Mouse (Mus musculus) heart, embryonic 15.5 days (tissue): ENCODE measurements around the gene Gm6268. TPM values are rescaled to one million over a fixed set of nuclear protein-coding genes. Genes with fewer than 3 reads are reported as not detected.

Source experiments
- microRNA-seq: library from miRNA; unstranded; fragments of <30 nt; microRNA quantifications from one replicate; pipeline ENCODE4, GENCODE M21; 2016
- polyA plus RNA-seq: library from polyadenylated mRNA; unstranded; fragments of >200 nt; fragmentation: Nextera tagmentation; extraction: Ambion mirVana; gene quantifications from 2 replicates; pipeline ENCODE4 v1.2.1, GENCODE M21; 2015

Gm6268 gene
- polyA plus RNA-seq, 1 experiment from 2014 or later, result not detected

Small RNA genes within 50 kb of the gene (microRNA-seq; reads per million reads assigned to microRNA genes)
- gene Gm44485, result not detected

Other genes with a start within 250 kb of the Gm6268 start
- 3.0 and 4.8 TPM in 2 replicates for gene Zcchc12, start 205.4 kb upstream of the Gm6268 start, polyA plus RNA-seq
- 0.16 and 0.23 TPM in 2 replicates for gene Lonrf3, start 72.9 kb upstream of the Gm6268 start, polyA plus RNA-seq
- gene Gm14569, start 90.5 kb downstream of the Gm6268 start, polyA plus RNA-seq, result not detected in 2 replicates
- gene Pgrmc1, start 196.9 kb downstream of the Gm6268 start, polyA plus RNA-seq, result 112 and 135 TPM in 2 replicates
- 1.8 TPM in 2 replicates for gene Akap17b, start 244.1 kb downstream of the Gm6268 start, polyA plus RNA-seq